Mouse (Mus musculus): ENCODE results near the gene Adar. TPM values are rescaled to one million over a fixed set of nuclear protein-coding genes. Genes with fewer than 3 reads are reported as not detected.
"Not testable (repeated sequence)": the region's sequence is repeated elsewhere in the genome, so short reads cannot be mapped to it uniquely, and the experiment has no call there.

Adar gene
- polyA plus RNA-seq, 1 experiment = 24.1 TPM

DNA sequence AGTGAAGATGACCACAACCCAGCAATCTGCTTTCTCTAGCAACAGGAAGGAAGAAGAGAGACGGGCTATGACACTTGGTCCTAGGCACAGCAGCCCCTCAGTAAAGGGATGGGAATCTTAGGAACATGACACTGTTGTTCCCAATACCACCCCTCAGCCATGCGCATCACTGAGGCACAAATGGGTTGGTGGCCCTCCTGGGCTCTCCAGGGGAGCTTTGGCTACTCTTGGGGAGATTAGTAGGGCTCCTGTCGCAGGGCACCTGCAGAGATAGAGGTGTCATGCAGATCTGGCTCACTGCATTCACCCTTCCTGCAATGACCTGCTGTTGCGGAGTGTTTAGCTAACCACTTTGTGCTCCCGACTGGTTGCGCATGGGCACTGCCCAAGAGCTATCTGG lies 71.5 kb downstream of the Adar start:
- no peak for TF ChIP-seq CTCF (IDR thresholded peaks at IDR 0.05; ENCODE audit: borderline replicate concordance, insufficient read depth, low read length)
- TF ChIP-seq POLR2A (IDR thresholded peaks at IDR 0.05; ENCODE audit: low read depth, low read length) = no peak
- no peak overlapping the region for H3K4me3 ChIP-seq (ENCODE audit: insufficient read depth, low read length)
- no peaks in the 10 kb centered on the region for H3K4me1 ChIP-seq (ENCODE audit: control insufficient read depth, insufficient read depth, low read length)
- H3K27ac ChIP-seq (ENCODE audit: insufficient read depth, low read length) = no peak overlapping the region

DNA sequence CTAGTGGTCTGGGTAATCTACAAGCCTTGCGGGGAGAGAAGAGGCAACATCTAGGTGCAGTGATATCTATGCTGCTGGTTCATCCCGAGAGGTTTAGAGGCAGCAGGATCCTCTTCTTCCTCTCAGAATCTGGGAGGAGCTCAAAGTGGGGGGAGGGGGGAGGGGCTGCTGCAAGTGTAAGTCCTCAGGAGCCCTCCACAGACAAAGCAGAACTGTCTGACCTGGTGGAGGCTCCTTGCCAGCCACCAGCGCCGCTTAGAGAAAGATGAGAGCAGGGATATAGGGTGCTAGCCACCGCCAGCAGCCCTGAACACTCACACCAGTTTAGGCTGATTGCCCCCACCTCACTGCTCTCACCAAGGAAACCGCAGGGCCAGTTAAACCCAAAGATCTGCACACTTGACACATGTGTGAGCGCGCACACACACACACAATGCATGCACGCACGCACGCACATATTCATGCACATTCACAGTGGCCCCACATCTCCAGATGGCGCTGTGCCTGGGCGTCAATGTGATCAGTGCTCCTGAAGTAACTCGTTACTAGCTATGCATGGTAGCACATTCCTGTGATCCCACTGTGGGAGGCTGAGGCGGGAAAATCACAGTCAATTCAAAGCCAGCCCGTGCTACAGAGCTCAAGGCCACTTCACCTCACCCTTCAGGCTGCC lies 74.0 kb downstream of the Adar start:
- no peak overlapping the region for H3K27ac ChIP-seq (ENCODE audit: insufficient read depth, low read length)
- TF ChIP-seq POLR2A (IDR thresholded peaks at IDR 0.05; ENCODE audit: low read depth, low read length) (no peak), CTCF (IDR thresholded peaks at IDR 0.05; ENCODE audit: borderline replicate concordance, insufficient read depth, low read length) (no peak; the same call in 1 of the 2 replicates)
- no peak overlapping the region for H3K4me3 ChIP-seq (ENCODE audit: insufficient read depth, low read length)
- no peaks in the 10 kb centered on the region for H3K4me1 ChIP-seq (ENCODE audit: control insufficient read depth, insufficient read depth, low read length)

- TF ChIP-seq POLR2A (IDR thresholded peaks at IDR 0.05; ENCODE audit: low read depth, low read length) (no peak), CTCF (IDR thresholded peaks at IDR 0.05; ENCODE audit: borderline replicate concordance, insufficient read depth, low read length) (no peak)
- H3K4me3 ChIP-seq (ENCODE audit: insufficient read depth, low read length) = no peak overlapping the region
These were observed 79.8 kb downstream of the Adar start for GRCm38 (mm10) chr3:89794616-89795015.

GRCm38 (mm10) chr3:89795746-89796145 lies 80.9 kb downstream of the Adar start:
- H3K27ac ChIP-seq (ENCODE audit: insufficient read depth, low read length) = no peak overlapping the region
- no peak for TF ChIP-seq POLR2A (IDR thresholded peaks at IDR 0.05; ENCODE audit: low read depth, low read length)
- peak; percentile 21; the same call in 1 of the 2 replicates for TF ChIP-seq CTCF (IDR thresholded peaks at IDR 0.05; ENCODE audit: borderline replicate concordance, insufficient read depth, low read length)
- H3K4me1 ChIP-seq (ENCODE audit: control insufficient read depth, insufficient read depth, low read length) = peaks cover 5% of the 10 kb centered on the region; the same call in 1 of the 2 replicates
- H3K4me3 ChIP-seq (ENCODE audit: insufficient read depth, low read length) = no peak overlapping the region

More at GRCm38 (mm10) chr3:89794616-89795015, 79.8 kb downstream of the Adar start:
- H3K4me1 ChIP-seq (ENCODE audit: control insufficient read depth, insufficient read depth, low read length) = peaks cover 5% of the 10 kb centered on the region; the same call in 1 of the 2 replicates
- H3K27ac ChIP-seq (ENCODE audit: insufficient read depth, low read length) = no peak overlapping the region

GRCm38 (mm10) chr3:89796358-89796757 lies 81.5 kb downstream of the Adar start:
- Histone ChIP-seq H3K4me1 (ENCODE audit: control insufficient read depth, insufficient read depth, low read length) (peaks cover 5% of the 10 kb centered on the region; the same call in 1 of the 2 replicates), H3K4me3 (ENCODE audit: insufficient read depth, low read length) (no peak overlapping the region), H3K27ac (ENCODE audit: insufficient read depth, low read length) (no peak overlapping the region)
- TF ChIP-seq CTCF (IDR thresholded peaks at IDR 0.05; ENCODE audit: borderline replicate concordance, insufficient read depth, low read length) (no peak), POLR2A (IDR thresholded peaks at IDR 0.05; ENCODE audit: low read depth, low read length) (no peak)

- no peak overlapping the region for H3K4me3 ChIP-seq (ENCODE audit: insufficient read depth, low read length)
- H3K27ac ChIP-seq (ENCODE audit: insufficient read depth, low read length) = no peak overlapping the region
- no peak for TF ChIP-seq CTCF (IDR thresholded peaks at IDR 0.05; ENCODE audit: borderline replicate concordance, insufficient read depth, low read length)
- no peak for TF ChIP-seq POLR2A (IDR thresholded peaks at IDR 0.05; ENCODE audit: low read depth, low read length)
- H3K4me1 ChIP-seq (ENCODE audit: control insufficient read depth, insufficient read depth, low read length) = peaks cover 5% of the 10 kb centered on the region; the same call in 1 of the 2 replicates
These were observed 83.7 kb downstream of the Adar start for GRCm38 (mm10) chr3:89798518-89798917.

- Histone ChIP-seq H3K27ac (ENCODE audit: insufficient read depth, low read length) (no peak overlapping the region), H3K4me1 (ENCODE audit: control insufficient read depth, insufficient read depth, low read length) (peaks cover 5% of the 10 kb centered on the region; the same call in 1 of the 2 replicates), H3K4me3 (ENCODE audit: insufficient read depth, low read length) (no peak overlapping the region)
- TF ChIP-seq POLR2A (IDR thresholded peaks at IDR 0.05; ENCODE audit: low read depth, low read length) = no peak
- TF ChIP-seq CTCF (IDR thresholded peaks at IDR 0.05; ENCODE audit: borderline replicate concordance, insufficient read depth, low read length) = no peak
These were observed 84.7 kb downstream of the Adar start for GRCm38 (mm10) chr3:89799476-89799875.

- H3K4me3 ChIP-seq (ENCODE audit: insufficient read depth, low read length); H3K27ac ChIP-seq (ENCODE audit: insufficient read depth, low read length): not testable (repeated sequence)
These were observed 85.3 kb downstream of the Adar start for GRCm38 (mm10) chr3:89800078-89800477.

GRCm38 (mm10) chr3:89800774-89801506 lies 86.1 kb downstream of the Adar start:
- Histone ChIP-seq H3K4me3 (ENCODE audit: insufficient read depth, low read length) (no peak overlapping the region), H3K27ac (ENCODE audit: insufficient read depth, low read length) (no peak overlapping the region), H3K4me1 (ENCODE audit: control insufficient read depth, insufficient read depth, low read length) (peaks cover 4% of the 10 kb centered on the region; the same call in 1 of the 2 replicates)
- TF ChIP-seq POLR2A (IDR thresholded peaks at IDR 0.05; ENCODE audit: low read depth, low read length) (no peak), CTCF (IDR thresholded peaks at IDR 0.05; ENCODE audit: borderline replicate concordance, insufficient read depth, low read length) (no peak)

More at GRCm38 (mm10) chr3:89800078-89800477, 85.3 kb downstream of the Adar start:
- not testable (repeated sequence) for H3K4me1 ChIP-seq (ENCODE audit: control insufficient read depth, insufficient read depth, low read length)

- no peak overlapping the region for H3K27ac ChIP-seq (ENCODE audit: insufficient read depth, low read length)
- no peak overlapping the region for H3K4me3 ChIP-seq (ENCODE audit: insufficient read depth, low read length)
- H3K4me1 ChIP-seq (ENCODE audit: control insufficient read depth, insufficient read depth, low read length) = no peaks in the 10 kb centered on the region
- TF ChIP-seq CTCF (IDR thresholded peaks at IDR 0.05; ENCODE audit: borderline replicate concordance, insufficient read depth, low read length) (no peak), POLR2A (IDR thresholded peaks at IDR 0.05; ENCODE audit: low read depth, low read length) (no peak)
These were observed 86.7 kb downstream of the Adar start for GRCm38 (mm10) chr3:89801507-89801847.

Data from embryonic fibroblast, embryonic 13.5 days (primary cell).